Mouse (Mus musculus) cortical plate, adult 2 months (tissue): Measurements from ENCODE around the gene Erc1. TPM values are rescaled to one million over a fixed set of nuclear protein-coding genes. Genes with fewer than 3 reads are reported as not detected.

Experiments
- H3K27ac ChIP-seq: fragments of 200-500 bp; 2 replicates; pipeline ENCODE4 v1.5.1; 2012; ENCODE audit warnings: low read length, control low read depth, inconsistent platforms; ENCODE audit not compliant: insufficient read depth
- H3K4me1 ChIP-seq: fragments of 200-500 bp; 2 replicates; pipeline ENCODE4 v1.6.1; 2011; ENCODE audit warnings: low read length; ENCODE audit not compliant: control insufficient read depth, insufficient read depth
- H3K4me3 ChIP-seq: fragments of 200-500 bp; 2 replicates; pipeline ENCODE4 v1.5.1; 2011; ENCODE audit warnings: mild to moderate bottlenecking, low read length, control low read depth; ENCODE audit not compliant: insufficient read depth
- CTCF ChIP-seq: fragments of 200-500 bp; IDR thresholded peaks from 2 replicates; pipeline ENCODE4 v1.5.1; 2011; ENCODE audit warnings: mild to moderate bottlenecking, control low read depth, low read length; ENCODE audit not compliant: insufficient read depth; ENCODE audit errors: extremely low read depth
- POLR2A ChIP-seq: fragments of 200-500 bp; IDR thresholded peaks from 2 replicates; pipeline ENCODE4 v1.6.1; 2011; ENCODE audit warnings: mild to moderate bottlenecking, low read length, control low read depth; ENCODE audit not compliant: insufficient read depth; ENCODE audit errors: extremely low read depth
- polyA plus RNA-seq: library from polyadenylated mRNA; depleted of rRNA; stranded (reverse); fragments of >200 nt; gene quantifications from 2 replicates; pipeline ENCODE4 v1.2.3, GENCODE M21; 2012; rRNA removed

Gene Erc1
- 21.3 and 22.1 TPM in 2 replicates for polyA plus RNA-seq

DNA sequence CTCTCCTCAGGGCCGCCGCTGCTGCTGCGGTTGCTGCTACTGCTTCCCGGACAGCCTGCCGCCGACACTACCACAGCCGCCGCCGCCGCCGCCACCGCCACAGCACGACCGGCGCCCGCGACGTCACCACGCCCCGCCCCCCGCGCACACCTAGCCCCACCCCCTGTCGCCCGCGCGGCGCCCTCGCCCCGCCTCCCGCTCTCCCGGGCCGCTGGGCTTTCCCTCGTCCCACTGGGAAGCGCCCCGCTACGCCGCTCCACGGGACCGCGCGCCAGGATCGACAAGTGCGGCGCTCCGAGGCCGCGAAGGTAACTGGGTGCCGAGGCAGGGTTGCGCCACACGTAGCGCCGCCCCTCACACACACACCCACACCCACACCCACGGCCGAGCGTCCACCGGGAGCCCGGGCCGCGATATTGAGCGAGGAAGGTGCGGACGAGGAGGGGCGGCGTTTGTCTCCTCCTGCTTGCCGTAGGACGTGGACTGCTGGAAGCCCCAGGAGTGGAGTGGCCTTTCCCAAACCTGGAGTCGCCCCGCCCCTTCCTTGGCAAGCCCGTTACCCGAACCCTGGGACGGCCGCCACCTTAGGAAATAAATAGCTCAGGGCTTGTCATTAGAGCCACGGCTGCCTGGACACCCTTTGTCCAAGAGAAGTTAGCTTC is at the start of gene Erc1:
TSS of gene Erc1 (minus strand) at position 134 of the 662 bp plus-strand sequence.
- Histone ChIP-seq H3K4me1 (peaks cover 6% of the 10 kb centered on the region; the same call in 1 of the 2 replicates), H3K4me3 (peak within 1 kb of the TSS; percentile 96), H3K27ac (peak within 1 kb of the TSS; percentile 88)
- TF ChIP-seq CTCF (no peak), POLR2A (0 out of 2 replicates have a peak, but pooled peaks have one; percentile 9)

GRCm38 (mm10) chr6:119892711-119893110 is 44.7 kb upstream of the Erc1 start:
- TF ChIP-seq CTCF, result no peak
- no peak for TF ChIP-seq POLR2A

GRCm38 (mm10) chr6:119883151-119883550 is 35.2 kb upstream of the Erc1 start:
- no peak for TF ChIP-seq CTCF
- TF ChIP-seq POLR2A, result no peak
- no peak overlapping the region for H3K27ac ChIP-seq
- H3K4me3 ChIP-seq, result no peak overlapping the region
- no peaks in the 10 kb centered on the region for H3K4me1 ChIP-seq

More at GRCm38 (mm10) chr6:119892711-119893110, 44.7 kb upstream of the Erc1 start:
- no peaks in the 10 kb centered on the region for H3K4me1 ChIP-seq
- no peak overlapping the region for H3K27ac ChIP-seq
- no peak overlapping the region for H3K4me3 ChIP-seq

DNA sequence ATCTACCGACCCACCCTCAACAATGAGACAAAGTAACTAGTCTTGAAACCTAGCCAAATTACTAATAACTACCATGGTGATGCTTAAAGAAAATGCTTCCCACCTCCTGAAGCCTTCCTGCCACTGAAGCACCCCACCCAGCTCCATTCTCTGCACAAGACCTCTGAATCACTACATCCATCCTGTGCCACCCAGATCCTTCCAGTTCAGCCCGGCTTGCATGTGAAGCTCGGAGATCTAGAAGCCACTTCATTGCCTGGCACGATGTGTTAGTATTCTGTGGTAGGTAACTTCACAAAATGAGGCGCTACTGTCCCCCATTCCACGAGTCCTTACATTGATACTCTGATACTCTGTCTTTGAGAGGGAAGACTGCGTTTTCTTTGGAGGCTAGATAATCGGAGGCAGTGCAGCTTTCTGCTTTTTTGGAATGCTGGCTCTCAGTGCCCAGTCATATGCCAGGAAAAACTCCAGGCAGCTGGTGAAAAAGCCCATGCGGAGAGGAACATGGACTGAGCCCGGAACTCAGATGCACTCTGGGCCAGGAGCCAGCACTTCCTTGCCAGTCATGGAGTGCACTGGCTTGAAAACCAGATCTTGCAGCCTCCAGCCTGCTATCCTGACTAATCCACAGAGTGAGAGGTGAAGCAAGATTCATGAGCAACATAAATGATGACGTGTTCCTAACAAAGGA is 16.5 kb upstream of the Erc1 start:
- H3K4me1 ChIP-seq, result no peaks in the 10 kb centered on the region
- no peak overlapping the region for H3K4me3 ChIP-seq
- TF ChIP-seq POLR2A (no peak), CTCF (no peak)
- H3K27ac ChIP-seq, result no peak overlapping the region

- Histone ChIP-seq H3K4me3 (no peak overlapping the region), H3K4me1 (no peaks in the 10 kb centered on the region), H3K27ac (no peak overlapping the region)
- no peak for TF ChIP-seq CTCF
- no peak for TF ChIP-seq POLR2A
Observed at GRCm38 (mm10) chr6:119861519-119861918, 13.6 kb upstream of the Erc1 start.

GRCm38 (mm10) chr6:119860236-119860635 is 12.3 kb upstream of the Erc1 start:
- Histone ChIP-seq H3K27ac (no peak overlapping the region), H3K4me3 (no peak overlapping the region), H3K4me1 (no peaks in the 10 kb centered on the region)
- TF ChIP-seq POLR2A, result no peak
- no peak for TF ChIP-seq CTCF

DNA sequence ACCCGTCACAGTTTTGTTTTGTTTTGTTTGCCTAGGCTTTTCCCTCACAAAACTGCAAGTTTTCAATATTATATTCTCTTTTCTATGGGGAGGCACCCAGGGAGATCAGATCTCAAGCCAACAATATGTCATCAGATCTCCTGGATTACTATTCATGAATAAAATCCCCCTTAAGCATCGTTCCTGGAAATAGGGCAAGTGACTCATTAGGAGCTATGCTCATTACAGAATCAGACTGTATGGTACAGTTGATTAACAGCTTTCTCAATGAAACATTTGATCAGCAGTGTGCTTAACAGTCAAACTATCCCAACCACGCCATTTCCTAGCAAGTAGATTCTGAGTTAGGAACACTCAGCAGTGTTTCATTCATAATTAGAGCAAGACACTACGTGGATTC is 7.5 kb upstream of the Erc1 start:
- Histone ChIP-seq H3K4me1 (no peaks in the 10 kb centered on the region), H3K4me3 (no peak overlapping the region), H3K27ac (no peak overlapping the region)
- TF ChIP-seq CTCF (no peak), POLR2A (no peak)

DNA sequence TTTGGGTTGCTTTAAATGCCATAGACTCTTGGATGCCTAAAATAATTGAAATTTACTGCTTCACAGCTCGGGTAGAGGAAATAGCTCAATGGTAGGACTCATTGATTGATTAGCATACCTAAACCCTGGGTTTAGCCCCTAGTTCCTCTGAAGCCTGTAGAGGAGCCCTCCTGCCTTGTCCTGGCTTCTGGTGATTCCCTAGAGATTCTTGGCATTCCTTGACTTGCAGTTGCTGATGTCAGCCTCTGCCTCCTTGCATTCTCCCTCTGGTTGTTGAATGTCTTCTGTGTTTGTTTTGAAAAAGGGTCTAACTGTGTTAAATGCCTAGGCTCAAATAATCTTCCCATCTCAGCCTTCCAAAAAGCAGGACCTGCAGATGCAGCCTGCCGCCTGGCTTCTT is 6.2 kb upstream of the Erc1 start:
- H3K4me1 ChIP-seq, result peaks cover 2% of the 10 kb centered on the region; the same call in 1 of the 2 replicates
- no peak overlapping the region for H3K27ac ChIP-seq
- H3K4me3 ChIP-seq, result no peak overlapping the region
- TF ChIP-seq CTCF, result no peak
- no peak for TF ChIP-seq POLR2A

GRCm38 (mm10) chr6:119849858-119850257 is 1.9 kb upstream of the Erc1 start:
- Histone ChIP-seq H3K4me3 (no peak overlapping the region), H3K27ac (no peak overlapping the region), H3K4me1 (peaks cover 6% of the 10 kb centered on the region; the same call in 1 of the 2 replicates)
- TF ChIP-seq POLR2A, result no peak
- no peak for TF ChIP-seq CTCF

DNA sequence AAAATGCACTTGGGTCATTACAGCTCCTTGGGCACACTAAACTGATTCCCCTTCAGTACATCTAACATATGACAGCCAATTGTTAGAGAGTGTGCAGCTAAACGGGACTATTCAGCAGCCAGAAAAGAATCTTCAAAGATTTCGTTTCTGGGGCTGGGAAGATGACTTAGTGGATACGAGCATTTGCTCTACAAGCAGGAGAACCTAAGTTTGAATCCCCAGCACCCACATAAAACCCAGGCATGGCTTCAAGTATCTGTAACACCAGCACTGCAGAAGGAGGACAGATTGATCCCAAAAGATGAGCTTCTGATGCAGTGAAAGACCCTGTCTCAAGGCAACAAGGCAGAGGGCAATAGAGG is 1.4 kb upstream of the Erc1 start:
- TF ChIP-seq CTCF (no peak), POLR2A (no peak)

More for the DNA sequence above, 1.4 kb upstream of the Erc1 start:
- peaks cover 6% of the 10 kb centered on the region; the same call in 1 of the 2 replicates for H3K4me1 ChIP-seq
- peak overlapping the region; percentile 96; the same call in 1 of the 2 replicates for H3K4me3 ChIP-seq
- H3K27ac ChIP-seq, result no peak overlapping the region
